Mouse (Mus musculus): ENCODE data around the gene Gif. TPM values are rescaled to one million over a fixed set of nuclear protein-coding genes. Genes with fewer than 3 reads are reported as not detected.

Gene Gif
- polyA plus RNA-seq (2012) = not detected in 2 replicates

DNA sequence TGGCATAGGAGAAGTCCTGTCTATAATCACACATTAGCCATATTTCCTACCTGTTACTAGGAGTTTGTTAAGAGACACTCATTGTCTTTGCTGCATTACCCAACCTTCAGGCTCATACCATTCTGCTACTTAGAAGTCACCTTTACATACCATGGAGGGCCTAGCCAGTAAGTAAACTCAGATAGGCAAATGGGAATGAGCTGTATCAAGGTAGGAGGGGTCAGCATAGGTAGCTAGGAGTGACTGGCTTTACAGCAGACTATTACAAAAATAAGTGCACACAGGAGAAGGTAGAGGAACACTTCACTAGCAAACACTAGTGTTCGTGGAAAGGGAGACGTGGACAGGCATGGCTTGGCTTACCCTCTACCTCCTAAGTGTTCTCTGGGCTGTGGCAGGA, at the start of gene Gif:
Gene Gif (plus strand): TSS at position 257 of the 400 bp plus-strand sequence.
- no peaks in the 10 kb centered on the region for H3K27me3 ChIP-seq (ENCODE audit: control insufficient read depth)
- no peaks in the 10 kb centered on the region for H3K36me3 ChIP-seq (ENCODE audit: control insufficient read depth)
- no peaks in the 10 kb centered on the region for H3K9me3 ChIP-seq (ENCODE audit: control insufficient read depth, low read length)

DNA sequence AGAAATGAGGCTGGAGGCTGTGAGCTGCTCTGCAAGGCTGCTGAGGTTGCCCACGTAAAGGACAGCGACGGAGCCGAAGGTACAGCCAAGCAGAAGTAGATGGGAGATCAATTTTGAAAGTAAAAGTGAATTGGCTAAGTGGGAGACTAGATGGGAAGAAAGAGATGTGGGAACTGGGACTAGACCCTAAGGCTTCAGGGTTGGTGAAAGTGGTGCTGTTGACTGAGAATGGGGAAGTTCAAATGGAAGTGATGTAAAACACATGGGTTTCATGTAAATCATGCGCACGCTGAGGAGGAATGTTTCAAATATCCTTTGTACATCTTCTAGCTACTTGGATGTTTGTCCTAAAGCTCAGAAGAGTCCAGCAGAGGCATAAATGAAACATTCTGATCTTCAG, 49.0 kb upstream of the Gif start:
- Histone ChIP-seq H3K36me3 (ENCODE audit: control insufficient read depth) (no peaks in the 10 kb centered on the region), H3K4me3 (replicated peaks) (no peak overlapping the region), H3K4me1 (ENCODE audit: control insufficient read depth) (no peaks in the 10 kb centered on the region), H3K27me3 (ENCODE audit: control insufficient read depth) (no peaks in the 10 kb centered on the region), H3K9me3 (ENCODE audit: control insufficient read depth, low read length) (no peaks in the 10 kb centered on the region)
- TF ChIP-seq GATA1 (IDR thresholded peaks at IDR 0.05; ENCODE audit: low read length) = no peak
- TF ChIP-seq TAL1 (IDR thresholded peaks at IDR 0.05; ENCODE audit: low read length) = no peak

More for the DNA sequence above, at the start of gene Gif:
- H3K4me3 ChIP-seq (replicated peaks) = no peak within 1 kb of the TSS
- TF ChIP-seq GATA1 (IDR thresholded peaks at IDR 0.05; ENCODE audit: low read length) (no peak), TAL1 (IDR thresholded peaks at IDR 0.05; ENCODE audit: low read length) (no peak)
- peaks cover 31% of the 10 kb centered on the region for H3K4me1 ChIP-seq (ENCODE audit: control insufficient read depth)

- Histone ChIP-seq H3K9me3 (ENCODE audit: control insufficient read depth, low read length) (no peaks in the 10 kb centered on the region), H3K4me3 (replicated peaks) (no peak overlapping the region), H3K27me3 (ENCODE audit: control insufficient read depth) (no peaks in the 10 kb centered on the region), H3K36me3 (ENCODE audit: control insufficient read depth) (no peaks in the 10 kb centered on the region), H3K4me1 (ENCODE audit: control insufficient read depth) (no peaks in the 10 kb centered on the region)
- no peak for TF ChIP-seq TAL1 (IDR thresholded peaks at IDR 0.05; ENCODE audit: low read length)
- no peak for TF ChIP-seq GATA1 (IDR thresholded peaks at IDR 0.05; ENCODE audit: low read length)
Measured at GRCm38 (mm10) chr19:11712451-11712850, 34.9 kb upstream of the Gif start.

DNA sequence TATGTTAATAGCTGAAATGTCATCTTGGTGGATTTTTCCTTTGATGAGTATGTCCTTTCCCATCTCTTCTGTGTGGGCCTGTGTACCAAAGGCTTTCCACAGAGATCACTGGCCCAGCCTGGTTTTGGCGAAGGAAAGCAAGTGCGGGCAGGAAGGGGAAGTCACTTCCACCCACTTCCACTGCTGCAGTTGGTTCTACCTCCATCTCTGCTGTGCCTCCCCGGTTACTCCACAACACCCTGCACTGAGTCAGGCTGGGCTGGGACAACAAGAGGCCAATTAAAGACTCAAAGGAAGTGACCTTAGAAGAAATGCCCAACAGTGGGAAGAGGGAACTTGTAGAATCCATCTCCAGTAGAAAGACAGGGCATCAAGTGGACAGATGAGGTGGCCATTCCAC, 27.3 kb upstream of the Gif start:
- TF ChIP-seq TAL1 (IDR thresholded peaks at IDR 0.05; ENCODE audit: low read length) (no peak), GATA1 (IDR thresholded peaks at IDR 0.05; ENCODE audit: low read length) (no peak)
- no peak overlapping the region for H3K4me3 ChIP-seq (replicated peaks)
- H3K36me3 ChIP-seq (ENCODE audit: control insufficient read depth) = no peaks in the 10 kb centered on the region
- peaks cover 11% of the 10 kb centered on the region for H3K4me1 ChIP-seq (ENCODE audit: control insufficient read depth)
- H3K9me3 ChIP-seq (ENCODE audit: control insufficient read depth, low read length) = no peaks in the 10 kb centered on the region
- no peaks in the 10 kb centered on the region for H3K27me3 ChIP-seq (ENCODE audit: control insufficient read depth)

- TF ChIP-seq GATA1 (IDR thresholded peaks at IDR 0.05; ENCODE audit: low read length) (no peak), TAL1 (IDR thresholded peaks at IDR 0.05; ENCODE audit: low read length) (no peak)
- no peaks in the 10 kb centered on the region for H3K27me3 ChIP-seq (ENCODE audit: control insufficient read depth)
- H3K4me3 ChIP-seq (replicated peaks) = no peak overlapping the region
- peaks cover 39% of the 10 kb centered on the region for H3K4me1 ChIP-seq (ENCODE audit: control insufficient read depth)
- no peaks in the 10 kb centered on the region for H3K36me3 ChIP-seq (ENCODE audit: control insufficient read depth)
- no peaks in the 10 kb centered on the region for H3K9me3 ChIP-seq (ENCODE audit: control insufficient read depth, low read length)
Measured at GRCm38 (mm10) chr19:11723870-11724269, 23.5 kb upstream of the Gif start.

GRCm38 (mm10) chr19:11724275-11724674, 23.1 kb upstream of the Gif start:
- TF ChIP-seq TAL1 (IDR thresholded peaks at IDR 0.05; ENCODE audit: low read length) = no peak
- TF ChIP-seq GATA1 (IDR thresholded peaks at IDR 0.05; ENCODE audit: low read length) = no peak
- no peaks in the 10 kb centered on the region for H3K9me3 ChIP-seq (ENCODE audit: control insufficient read depth, low read length)
- peaks cover 41% of the 10 kb centered on the region for H3K4me1 ChIP-seq (ENCODE audit: control insufficient read depth)
- no peak overlapping the region for H3K4me3 ChIP-seq (replicated peaks)
- H3K27me3 ChIP-seq (ENCODE audit: control insufficient read depth) = no peaks in the 10 kb centered on the region
- no peaks in the 10 kb centered on the region for H3K36me3 ChIP-seq (ENCODE audit: control insufficient read depth)

GRCm38 (mm10) chr19:11725915-11726314, 21.4 kb upstream of the Gif start:
- no peaks in the 10 kb centered on the region for H3K9me3 ChIP-seq (ENCODE audit: control insufficient read depth, low read length)
- H3K36me3 ChIP-seq (ENCODE audit: control insufficient read depth) = no peaks in the 10 kb centered on the region
- H3K4me1 ChIP-seq (ENCODE audit: control insufficient read depth) = peaks cover 49% of the 10 kb centered on the region
- H3K4me3 ChIP-seq (replicated peaks) = no peak overlapping the region
- no peaks in the 10 kb centered on the region for H3K27me3 ChIP-seq (ENCODE audit: control insufficient read depth)
- TF ChIP-seq GATA1 (IDR thresholded peaks at IDR 0.05; ENCODE audit: low read length) = no peak
- no peak; the same call in 2 of the 3 replicates for TF ChIP-seq TAL1 (IDR thresholded peaks at IDR 0.05; ENCODE audit: low read length)

DNA sequence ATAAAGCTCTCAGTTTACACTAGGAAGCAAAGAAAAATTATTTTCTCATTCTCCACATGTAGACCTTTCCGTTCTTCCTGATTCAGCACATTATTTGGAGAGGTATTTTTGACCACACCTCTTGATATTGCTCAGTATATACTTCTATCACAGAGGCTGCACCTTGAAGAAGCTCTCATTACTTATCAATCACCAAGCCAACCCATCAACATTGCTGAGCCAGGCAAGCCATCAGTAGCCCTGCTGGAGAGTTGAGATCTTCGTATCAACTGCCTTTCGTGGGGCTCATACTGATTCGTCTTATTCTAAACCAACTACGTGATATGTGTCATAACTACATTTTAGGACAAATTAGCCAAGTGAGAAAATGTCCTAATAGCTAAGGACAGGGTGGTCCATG, 20.1 kb upstream of the Gif start:
- TF ChIP-seq TAL1 (IDR thresholded peaks at IDR 0.05; ENCODE audit: low read length) (peak; percentile 28; the same call in 1 of the 3 replicates), GATA1 (IDR thresholded peaks at IDR 0.05; ENCODE audit: low read length) (no peak)
- H3K9me3 ChIP-seq (ENCODE audit: control insufficient read depth, low read length) = no peaks in the 10 kb centered on the region
- no peaks in the 10 kb centered on the region for H3K27me3 ChIP-seq (ENCODE audit: control insufficient read depth)
- H3K4me3 ChIP-seq (replicated peaks) = no peak overlapping the region
- H3K36me3 ChIP-seq (ENCODE audit: control insufficient read depth) = no peaks in the 10 kb centered on the region
- H3K4me1 ChIP-seq (ENCODE audit: control insufficient read depth) = peaks cover 46% of the 10 kb centered on the region

DNA sequence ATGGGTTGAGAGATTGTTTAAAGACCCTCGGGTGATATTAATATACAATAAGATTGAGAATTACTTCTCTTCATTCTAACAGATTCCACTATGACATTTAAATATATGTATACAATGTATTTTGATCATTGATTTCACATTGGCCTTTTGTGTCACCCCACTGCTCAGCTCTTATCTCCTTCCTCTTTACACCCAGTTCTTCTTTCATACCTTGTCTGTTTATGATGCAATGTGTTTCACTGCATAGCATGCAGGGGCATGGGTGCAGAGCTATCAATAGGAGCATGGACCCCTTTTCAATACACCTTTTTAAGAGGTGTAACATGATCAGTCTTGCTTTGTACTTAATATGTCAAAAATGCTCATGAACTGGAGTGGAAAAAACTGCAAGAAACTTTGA, 17.1 kb upstream of the Gif start:
- no peak overlapping the region for H3K4me3 ChIP-seq (replicated peaks)
- H3K36me3 ChIP-seq (ENCODE audit: control insufficient read depth) = no peaks in the 10 kb centered on the region
- H3K9me3 ChIP-seq (ENCODE audit: control insufficient read depth, low read length) = peaks cover 5% of the 10 kb centered on the region; the same call in 1 of the 2 replicates
- no peaks in the 10 kb centered on the region for H3K27me3 ChIP-seq (ENCODE audit: control insufficient read depth)
- TF ChIP-seq GATA1 (IDR thresholded peaks at IDR 0.05; ENCODE audit: low read length) (no peak), TAL1 (IDR thresholded peaks at IDR 0.05; ENCODE audit: low read length) (no peak)
- peaks cover 38% of the 10 kb centered on the region for H3K4me1 ChIP-seq (ENCODE audit: control insufficient read depth)

DNA sequence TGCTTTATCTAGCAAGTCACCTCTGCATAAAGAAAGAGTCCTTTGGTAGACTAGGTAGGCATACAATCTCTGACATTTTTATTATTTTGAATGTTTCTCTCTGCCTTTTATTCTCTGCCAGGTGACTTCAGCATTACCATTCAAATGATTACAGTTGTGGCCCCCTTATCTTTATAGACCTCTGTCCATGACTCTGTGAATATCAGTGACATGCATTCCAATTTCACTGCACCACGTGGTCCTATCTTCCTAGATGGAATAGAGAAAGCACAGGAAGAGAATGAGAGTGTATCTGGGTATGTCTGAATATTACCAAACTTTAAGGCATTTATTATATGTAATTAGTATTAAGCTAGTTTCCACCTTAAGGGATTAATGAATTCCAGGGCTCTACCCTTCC, 10.9 kb upstream of the Gif start:
- no peaks in the 10 kb centered on the region for H3K36me3 ChIP-seq (ENCODE audit: control insufficient read depth)
- no peak overlapping the region for H3K4me3 ChIP-seq (replicated peaks)
- H3K9me3 ChIP-seq (ENCODE audit: control insufficient read depth, low read length) = peaks cover 5% of the 10 kb centered on the region; the same call in 1 of the 2 replicates
- H3K27me3 ChIP-seq (ENCODE audit: control insufficient read depth) = no peaks in the 10 kb centered on the region
- H3K4me1 ChIP-seq (ENCODE audit: control insufficient read depth) = peaks cover 16% of the 10 kb centered on the region
- no peak for TF ChIP-seq GATA1 (IDR thresholded peaks at IDR 0.05; ENCODE audit: low read length)
- TF ChIP-seq TAL1 (IDR thresholded peaks at IDR 0.05; ENCODE audit: low read length) = no peak
